Mouse (Mus musculus): ENCODE results near the gene Apoc2. TPM values are rescaled to one million over a fixed set of nuclear protein-coding genes. Genes with fewer than 3 reads are reported as not detected.

Gene Apoc2
- polyA plus RNA-seq, 1 experiment = 1.2 TPM

GRCm38 (mm10) chr7:19623433-19623832, 54.3 kb downstream of the Apoc2 start:
- Histone ChIP-seq H3K4me1 (ENCODE audit: control insufficient read depth, insufficient read depth, insufficient read length) (peaks cover 7% of the 10 kb centered on the region), H3K36me3 (ENCODE audit: control insufficient read depth, insufficient read depth, low read length) (peaks cover 25% of the 10 kb centered on the region), H3K27ac (ENCODE audit: insufficient read depth, low read length) (no peak overlapping the region), H3K4me3 (ENCODE audit: extremely low read depth, insufficient read depth, insufficient read length) (no peak overlapping the region), H3K27me3 (ENCODE audit: control insufficient read depth, insufficient read depth, low read length) (no peaks in the 10 kb centered on the region)
- no peak for DNase-seq (ENCODE audit: low read depth in 1 of 2, low spot score in 2 of 2)
- WGBS = 90% methylated on average over 2 of the region's 2 CpGs
- TF ChIP-seq POLR2A (IDR thresholded peaks at IDR 0.05; ENCODE audit: low read depth, low read length) = no peak
- no peak for TF ChIP-seq CTCF (IDR thresholded peaks at IDR 0.05; ENCODE audit: extremely low read depth, insufficient read depth, insufficient read length, insufficient replicate concordance)

DNA sequence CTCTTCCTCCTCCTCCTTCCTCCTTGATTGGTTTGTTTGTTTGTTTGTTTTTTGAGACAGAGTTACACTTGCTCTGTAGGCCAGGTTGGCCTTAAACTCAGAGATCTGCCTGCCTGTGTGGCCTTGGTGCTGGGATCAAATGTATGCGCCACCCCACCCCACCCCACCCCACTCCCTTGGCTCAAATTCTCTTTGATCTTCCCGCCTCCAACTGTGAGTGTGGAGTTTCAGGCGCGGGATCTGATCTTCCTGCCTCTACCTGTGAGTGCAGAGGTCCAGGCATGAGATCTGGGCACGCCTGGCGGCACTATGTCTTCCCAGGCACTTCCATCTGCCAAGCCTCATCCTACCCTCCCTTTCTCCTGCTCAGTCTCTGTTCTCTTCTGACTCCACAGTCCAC, 55.5 kb downstream of the Apoc2 start:
- peaks cover 4% of the 10 kb centered on the region; the same call in 1 of the 2 replicates for H3K4me1 ChIP-seq (ENCODE audit: control insufficient read depth, insufficient read depth, insufficient read length)
- peaks cover 36% of the 10 kb centered on the region for H3K36me3 ChIP-seq (ENCODE audit: control insufficient read depth, insufficient read depth, low read length)
- DNase-seq (ENCODE audit: low read depth in 1 of 2, low spot score in 2 of 2) = no peak
- 80% methylated on average over 6 of the region's 6 CpGs for WGBS
- no peak overlapping the region for H3K27ac ChIP-seq (ENCODE audit: insufficient read depth, low read length)
- H3K27me3 ChIP-seq (ENCODE audit: control insufficient read depth, insufficient read depth, low read length) = no peaks in the 10 kb centered on the region
- TF ChIP-seq CTCF (IDR thresholded peaks at IDR 0.05; ENCODE audit: extremely low read depth, insufficient read depth, insufficient read length, insufficient replicate concordance) (no peak), POLR2A (IDR thresholded peaks at IDR 0.05; ENCODE audit: low read depth, low read length) (no peak)
- H3K4me3 ChIP-seq (ENCODE audit: extremely low read depth, insufficient read depth, insufficient read length) = no peak overlapping the region

Other genes starting within 250 kb of the Apoc2 start
- 14.6 and 23.4 TPM in 2 replicates for gene Mark4, start 219.1 kb downstream of the Apoc2 start, polyA plus RNA-seq (2012; rRNA removed)
- gene Exoc3l2, start 214.6 kb downstream of the Apoc2 start, polyA plus RNA-seq (2012; rRNA removed) = 7.1 and 7.7 TPM in 2 replicates
- 8.8 and 13.9 TPM in 2 replicates for gene Bloc1s3, start 169.6 kb downstream of the Apoc2 start, polyA plus RNA-seq (2012; rRNA removed)
- gene Trappc6a, start 169.5 kb downstream of the Apoc2 start, polyA plus RNA-seq (2012; rRNA removed) = 54.4 and 75.5 TPM in 2 replicates
- 2.2 and 2.3 TPM in 2 replicates for gene Nkpd1, start 160.1 kb downstream of the Apoc2 start, polyA plus RNA-seq (2012; rRNA removed)
- 56.2 and 71.0 TPM in 2 replicates for gene Ppp1r37, start 114.9 kb downstream of the Apoc2 start, polyA plus RNA-seq (2012; rRNA removed)
- gene Zfp296, start 100.7 kb downstream of the Apoc2 start, polyA plus RNA-seq (2012; rRNA removed) = 20.9 and 33.0 TPM in 2 replicates
- 94.7 and 143 TPM in 2 replicates for gene Gemin7, start 100.3 kb downstream of the Apoc2 start, polyA plus RNA-seq (2012; rRNA removed)
- gene Clasrp, start 73.5 kb downstream of the Apoc2 start, polyA plus RNA-seq (2012; rRNA removed) = 102 and 186 TPM in 2 replicates
- 76.9 and 114 TPM in 2 replicates for gene Relb, start 48.5 kb downstream of the Apoc2 start, polyA plus RNA-seq (2012; rRNA removed)
- gene Clptm1, start 12.9 kb downstream of the Apoc2 start, polyA plus RNA-seq (2012; rRNA removed) = 76.3 and 78.9 TPM in 2 replicates
- gene Gm44805, start 3.5 kb upstream of the Apoc2 start, polyA plus RNA-seq (2012; rRNA removed) = not detected in 2 replicates
- gene Apoc4, start 3.5 kb upstream of the Apoc2 start, polyA plus RNA-seq (2012; rRNA removed) = 0.25 and 0.28 TPM in 2 replicates
- 4.3 and 6.7 TPM in 2 replicates for gene Apoc1, start 14.7 kb upstream of the Apoc2 start, polyA plus RNA-seq (2012; rRNA removed)
- 1,613 and 1,762 TPM in 2 replicates for gene Apoe, start 21.2 kb upstream of the Apoc2 start, polyA plus RNA-seq (2012; rRNA removed)
- gene Tomm40, start 37.5 kb upstream of the Apoc2 start, polyA plus RNA-seq (2012; rRNA removed) = 51.1 and 66.8 TPM in 2 replicates
- 23.3 and 24.4 TPM in 2 replicates for gene Nectin2, start 72.5 kb upstream of the Apoc2 start, polyA plus RNA-seq (2012; rRNA removed)
- 30.1 and 39.8 TPM in 2 replicates for gene Bcam, start 93.1 kb upstream of the Apoc2 start, polyA plus RNA-seq (2012; rRNA removed)
- gene Cblc, start 118.9 kb upstream of the Apoc2 start, polyA plus RNA-seq (2012; rRNA removed) = 1.4 TPM in 2 replicates
- gene Bcl3, start 144.8 kb upstream of the Apoc2 start, polyA plus RNA-seq (2012; rRNA removed) = 102 and 149 TPM in 2 replicates
- 0.45 TPM in 1 of 2 replicates, not detected in the other for gene Gm19345, start 174.1 kb upstream of the Apoc2 start, polyA plus RNA-seq (2012; rRNA removed)
- 17.0 and 21.7 TPM in 2 replicates for gene Ceacam16, start 183.4 kb upstream of the Apoc2 start, polyA plus RNA-seq (2012; rRNA removed)
- gene Ceacam19, start 210.0 kb upstream of the Apoc2 start, polyA plus RNA-seq (2012; rRNA removed) = 0.09 and 0.22 TPM in 2 replicates
- gene Pvr, start 243.2 kb upstream of the Apoc2 start, polyA plus RNA-seq (2012; rRNA removed) = 6.6 and 8.0 TPM in 2 replicates

Measured in spleen, adult 2 months (tissue).